17 mouse cellular contexts compared by ENCODE assay signal in genomic region chr3:111166698-111167097, GRCm38 (mm10).
"Had no signal": no experiment of that assay in that cellular context is flagged by ENCODE, and none has a peak within 500 bp of the region (broad histone marks: within the 10 kb centered on the region; RNA-seq: fewer than 3 reads in every experiment).

No protein-coding gene starts in this region.

- DNase-seq: kidney, adult 18-20 months; kidney, adult 9 months; kidney, postnatal 14 days; kidney, postnatal 4 days; liver; lung, adult 18-20 months; lung, postnatal 14 days; lung, postnatal 4 days; midbrain, embryonic 14.5 days; right cerebral cortex, postnatal 25 days; spleen, adult 18-20 months; thymus, adult 2 months; thymus, postnatal 14 days; thymus, postnatal 4 days had no signal

- ATAC-seq: inflammation-experienced regulatory T-cells, adult 6 months; intestine, embryonic 16.5 days; liver, embryonic 12.5 days had no signal
